Mouse (Mus musculus): Measurements from ENCODE around the gene Akip1.
A peak's percentile ranks its signal among the peaks of the same experiment; 100 is the strongest.

The Akip1 gene

DNA sequence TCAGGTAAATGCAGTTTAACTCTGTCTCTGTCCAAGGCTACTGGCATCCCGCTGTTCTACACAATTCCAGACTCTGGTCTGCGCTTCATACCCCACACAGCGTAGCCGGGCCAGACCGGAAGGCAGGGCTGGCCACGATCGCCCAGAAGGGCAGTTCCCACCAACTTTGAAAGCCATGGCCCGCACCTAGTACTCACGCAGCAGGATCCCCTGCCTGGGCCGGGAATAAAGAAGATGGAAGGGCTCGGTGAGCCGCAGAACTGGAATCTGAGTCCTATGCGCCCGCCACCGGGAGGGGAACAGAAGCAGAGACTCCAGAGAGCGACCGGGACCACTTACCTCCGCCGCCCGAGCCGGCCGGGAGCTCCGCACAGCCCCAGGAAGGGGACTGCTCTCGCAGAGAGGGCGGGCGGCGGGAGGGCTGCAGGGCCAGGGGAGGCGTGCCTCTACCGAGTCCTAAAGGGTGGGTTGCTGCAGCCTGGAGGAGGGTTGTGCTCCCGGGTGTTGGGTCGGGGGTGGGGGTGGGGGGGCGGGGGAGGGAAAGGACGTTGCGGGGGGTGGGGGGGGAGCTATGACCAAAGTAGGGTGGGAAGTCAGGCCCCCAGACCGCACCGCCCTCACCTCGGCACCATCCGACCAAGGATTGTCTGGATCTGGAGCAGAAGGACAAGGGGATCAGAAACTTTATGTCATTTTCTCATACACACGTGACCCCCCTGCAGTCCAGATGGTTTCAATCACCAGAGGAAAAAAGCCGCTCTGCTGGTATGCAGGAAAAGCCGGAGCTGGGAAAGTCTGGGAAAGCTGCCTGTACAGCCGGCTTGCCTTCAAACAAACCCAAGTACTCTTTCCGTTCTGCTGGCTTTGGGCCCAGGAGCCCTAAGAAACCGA, 31.7 kb upstream of the Akip1 start:
- TF ChIP-seq NANOG (IDR thresholded peaks at IDR 0.05; ENCODE audit: borderline replicate concordance, low read length) (no peak), POU5F1 (IDR thresholded peaks at IDR 0.05; ENCODE audit: borderline replicate concordance, low read length) (no peak), CTCF (conservative IDR thresholded peaks at IDR 0.05; ENCODE audit: low read length) (no peak)

DNA sequence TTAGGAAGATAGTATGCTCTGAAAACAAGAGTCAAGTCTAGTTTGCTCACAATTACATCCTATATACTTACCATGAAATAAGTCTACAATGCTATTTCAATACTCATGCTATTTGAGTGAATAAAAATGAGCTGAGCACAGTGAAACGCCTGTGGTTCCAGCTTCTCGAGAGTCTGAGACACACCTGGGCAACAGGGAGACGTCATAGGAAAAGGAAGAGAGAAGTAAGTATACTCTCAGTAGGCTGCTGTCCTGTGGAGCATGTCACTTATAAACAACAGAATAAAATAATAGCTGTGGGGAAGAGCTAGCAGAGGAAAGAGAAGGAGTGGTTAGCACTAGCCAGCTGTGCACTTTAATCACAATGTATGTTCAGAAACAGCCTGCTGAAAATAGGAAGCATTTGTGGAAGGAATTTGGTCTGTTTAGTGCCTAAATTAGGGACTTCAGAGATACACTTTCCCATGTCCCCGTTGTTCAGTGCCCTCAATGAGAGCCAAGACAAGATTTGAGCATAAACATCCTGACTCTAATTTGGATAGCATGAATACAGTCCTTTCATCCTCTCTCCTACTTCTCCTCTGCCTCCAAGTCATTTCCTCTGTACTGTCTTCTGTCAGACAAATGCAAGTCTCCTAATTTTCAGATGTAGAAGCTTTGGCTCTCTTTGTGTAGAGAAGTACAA, 28.4 kb upstream of the Akip1 start:
- H3K27me3 ChIP-seq (ENCODE audit: insufficient read depth, low read length): peaks cover 3% of the 10 kb centered on the region; the same call in 1 of the 2 replicates
- no peaks in the 10 kb centered on the region for H3K9me3 ChIP-seq (ENCODE audit: low read length)
- peaks cover 7% of the 10 kb centered on the region; the same call in 1 of the 2 replicates for H3K36me3 ChIP-seq (ENCODE audit: insufficient read depth, low read length)
- no peak overlapping the region for H3K4me3 ChIP-seq (replicated peaks; ENCODE audit: low read length)
- peaks cover 25% of the 10 kb centered on the region for H3K4me1 ChIP-seq (replicated peaks; ENCODE audit: low read depth, low read length)
- TF ChIP-seq CTCF (conservative IDR thresholded peaks at IDR 0.05; ENCODE audit: low read length) (no peak), NANOG (IDR thresholded peaks at IDR 0.05; ENCODE audit: borderline replicate concordance, low read length) (no peak), POU5F1 (IDR thresholded peaks at IDR 0.05; ENCODE audit: borderline replicate concordance, low read length) (no peak)

More for the DNA sequence above, 31.7 kb upstream of the Akip1 start:
- Histone ChIP-seq H3K4me3 (replicated peaks; ENCODE audit: low read length) (peak overlapping the region; percentile 80), H3K9me3 (ENCODE audit: low read length) (no peaks in the 10 kb centered on the region), H3K4me1 (replicated peaks; ENCODE audit: low read depth, low read length) (peaks cover 28% of the 10 kb centered on the region), H3K27me3 (ENCODE audit: insufficient read depth, low read length) (peaks cover 5% of the 10 kb centered on the region; the same call in 1 of the 2 replicates), H3K36me3 (ENCODE audit: insufficient read depth, low read length) (peaks cover 7% of the 10 kb centered on the region; the same call in 1 of the 2 replicates)

DNA sequence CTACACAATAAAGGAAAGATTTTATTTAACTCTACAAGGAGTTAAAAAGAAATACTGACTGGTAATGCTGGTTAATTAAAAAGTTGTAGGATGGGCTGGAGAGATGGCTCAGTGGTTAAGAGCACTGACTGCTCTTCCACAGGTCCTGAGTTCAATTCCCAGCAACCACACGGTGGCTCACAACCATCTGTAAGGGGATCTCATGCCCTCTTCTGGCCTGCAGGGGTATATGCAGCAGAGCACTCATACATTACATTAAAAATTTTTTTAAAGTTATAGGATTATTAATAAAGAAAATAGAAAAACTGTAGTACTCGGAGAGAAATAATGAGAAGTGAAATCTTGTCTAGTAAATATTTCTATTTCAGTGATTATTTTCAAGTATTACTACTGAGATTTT, 23.2 kb upstream of the Akip1 start:
- TF ChIP-seq NANOG (IDR thresholded peaks at IDR 0.05; ENCODE audit: borderline replicate concordance, low read length): no peak
- no peak for TF ChIP-seq POU5F1 (IDR thresholded peaks at IDR 0.05; ENCODE audit: borderline replicate concordance, low read length)
- peak; percentile 40 for TF ChIP-seq CTCF (conservative IDR thresholded peaks at IDR 0.05; ENCODE audit: low read length)
- H3K4me3 ChIP-seq (replicated peaks; ENCODE audit: low read length): no peak overlapping the region
- H3K9me3 ChIP-seq (ENCODE audit: low read length): no peaks in the 10 kb centered on the region
- H3K36me3 ChIP-seq (ENCODE audit: insufficient read depth, low read length): 0 out of 2 replicates have a peak, but pooled peaks cover 2% of the 10 kb centered on the region
- no peaks in the 10 kb centered on the region for H3K27me3 ChIP-seq (ENCODE audit: insufficient read depth, low read length)
- peaks cover 6% of the 10 kb centered on the region; the same call in 1 of the 2 replicates for H3K4me1 ChIP-seq (replicated peaks; ENCODE audit: low read depth, low read length)

DNA sequence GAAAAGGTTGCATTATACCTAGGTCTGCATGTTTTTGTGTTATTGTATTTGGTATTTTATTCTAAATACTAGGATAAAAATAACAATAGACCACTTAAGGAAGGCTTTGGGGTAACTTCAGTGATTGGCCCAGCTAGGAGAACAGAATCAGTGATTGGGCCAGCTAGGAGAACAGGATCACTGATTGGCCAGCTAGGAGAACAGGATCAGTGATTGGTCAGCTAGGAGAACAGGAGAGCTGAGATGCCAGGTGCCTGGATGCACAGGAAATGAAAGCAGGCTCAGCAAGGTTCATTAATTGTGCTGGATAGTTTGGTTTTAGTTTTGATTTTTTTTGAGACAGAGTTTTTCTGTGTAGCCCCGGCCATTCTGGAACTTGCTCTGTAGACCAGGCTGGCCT, 22.6 kb upstream of the Akip1 start:
- no peaks in the 10 kb centered on the region for H3K27me3 ChIP-seq (ENCODE audit: insufficient read depth, low read length)
- H3K4me3 ChIP-seq (replicated peaks; ENCODE audit: low read length): no peak overlapping the region
- H3K9me3 ChIP-seq (ENCODE audit: low read length): no peaks in the 10 kb centered on the region
- H3K4me1 ChIP-seq (replicated peaks; ENCODE audit: low read depth, low read length): peaks cover 6% of the 10 kb centered on the region; the same call in 1 of the 2 replicates
- TF ChIP-seq POU5F1 (IDR thresholded peaks at IDR 0.05; ENCODE audit: borderline replicate concordance, low read length) (no peak), NANOG (IDR thresholded peaks at IDR 0.05; ENCODE audit: borderline replicate concordance, low read length) (no peak), CTCF (conservative IDR thresholded peaks at IDR 0.05; ENCODE audit: low read length) (no peak)
- H3K36me3 ChIP-seq (ENCODE audit: insufficient read depth, low read length): no peaks in the 10 kb centered on the region

DNA sequence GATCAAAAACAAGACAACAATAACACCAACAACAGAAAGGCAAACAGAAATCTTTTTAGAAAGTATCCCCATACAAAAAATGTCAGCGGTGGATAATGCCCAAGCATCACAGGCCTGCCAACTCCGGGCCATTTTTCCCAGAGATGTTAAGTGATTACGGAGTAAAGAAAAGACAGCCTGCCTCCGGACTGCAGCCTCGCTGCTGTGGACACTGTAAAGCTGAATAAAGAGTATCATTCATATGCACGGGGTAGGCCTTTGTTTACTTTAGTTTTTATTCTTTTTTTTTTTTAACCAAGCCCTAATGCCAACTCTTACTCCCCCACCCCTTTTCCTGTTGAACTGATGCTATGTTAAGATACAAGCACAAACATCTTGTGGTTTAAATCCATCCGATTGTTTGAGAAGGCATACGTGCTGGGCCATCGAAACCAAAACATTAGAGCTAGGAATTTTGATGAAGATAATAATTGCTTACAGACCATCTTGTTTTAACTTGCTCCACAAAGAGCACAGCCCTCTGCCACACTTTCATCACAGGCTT, 16.8 kb upstream of the Akip1 start:
- H3K4me3 ChIP-seq (replicated peaks; ENCODE audit: low read length): no peak overlapping the region
- no peaks in the 10 kb centered on the region for H3K9me3 ChIP-seq (ENCODE audit: low read length)
- no peak for TF ChIP-seq CTCF (conservative IDR thresholded peaks at IDR 0.05; ENCODE audit: low read length)
- TF ChIP-seq NANOG (IDR thresholded peaks at IDR 0.05; ENCODE audit: borderline replicate concordance, low read length): no peak
- TF ChIP-seq POU5F1 (IDR thresholded peaks at IDR 0.05; ENCODE audit: borderline replicate concordance, low read length): no peak
- no peaks in the 10 kb centered on the region for H3K36me3 ChIP-seq (ENCODE audit: insufficient read depth, low read length)
- H3K4me1 ChIP-seq (replicated peaks; ENCODE audit: low read depth, low read length): peaks cover 37% of the 10 kb centered on the region
- H3K27me3 ChIP-seq (ENCODE audit: insufficient read depth, low read length): no peaks in the 10 kb centered on the region

DNA sequence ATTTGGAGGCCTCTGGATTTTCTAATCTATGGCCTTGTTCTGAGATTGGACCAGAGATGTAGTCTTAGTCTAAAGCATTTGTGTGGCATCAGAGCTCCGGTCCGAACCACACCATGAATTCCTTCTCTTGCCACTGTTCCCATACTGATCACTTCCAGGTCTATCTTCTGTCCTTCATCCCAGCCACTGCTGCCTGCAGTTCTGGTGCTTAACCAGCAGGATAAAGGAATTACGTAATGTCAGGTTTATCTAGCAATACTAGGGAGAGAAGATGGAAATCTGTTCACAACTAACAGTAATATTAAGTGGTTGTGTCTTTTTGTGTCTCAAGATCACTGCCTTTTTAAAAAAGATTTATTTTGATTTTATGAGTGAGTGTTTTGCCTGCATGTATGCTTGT, 13.4 kb upstream of the Akip1 start:
- no peaks in the 10 kb centered on the region for H3K36me3 ChIP-seq (ENCODE audit: insufficient read depth, low read length)
- no peak for TF ChIP-seq NANOG (IDR thresholded peaks at IDR 0.05; ENCODE audit: borderline replicate concordance, low read length)
- TF ChIP-seq CTCF (conservative IDR thresholded peaks at IDR 0.05; ENCODE audit: low read length): peak; percentile 61
- no peak for TF ChIP-seq POU5F1 (IDR thresholded peaks at IDR 0.05; ENCODE audit: borderline replicate concordance, low read length)
- no peaks in the 10 kb centered on the region for H3K27me3 ChIP-seq (ENCODE audit: insufficient read depth, low read length)
- H3K9me3 ChIP-seq (ENCODE audit: low read length): no peaks in the 10 kb centered on the region
- no peak overlapping the region for H3K4me3 ChIP-seq (replicated peaks; ENCODE audit: low read length)
- peaks cover 67% of the 10 kb centered on the region for H3K4me1 ChIP-seq (replicated peaks; ENCODE audit: low read depth, low read length)

DNA sequence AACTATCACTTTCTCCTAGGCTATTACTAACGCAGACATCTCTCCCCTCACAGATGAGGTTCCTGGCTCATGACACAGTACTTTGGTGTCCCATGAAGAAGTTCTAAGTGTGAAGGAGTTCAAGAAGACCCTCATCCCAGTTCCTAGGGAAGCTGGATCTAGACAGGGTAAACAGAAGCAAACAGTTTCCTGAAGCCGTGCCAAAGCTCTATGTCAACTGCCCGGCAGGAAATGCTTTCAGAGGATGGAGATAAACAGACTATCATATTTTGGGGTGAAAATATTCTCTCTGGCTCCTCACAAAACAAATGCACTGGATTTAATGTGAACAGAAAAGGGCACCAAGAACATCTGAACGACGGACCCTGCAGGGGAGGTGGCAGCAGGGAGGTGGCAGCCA, 12.5 kb upstream of the Akip1 start:
- H3K36me3 ChIP-seq (ENCODE audit: insufficient read depth, low read length): no peaks in the 10 kb centered on the region
- TF ChIP-seq CTCF (conservative IDR thresholded peaks at IDR 0.05; ENCODE audit: low read length) (no peak), POU5F1 (IDR thresholded peaks at IDR 0.05; ENCODE audit: borderline replicate concordance, low read length) (no peak), NANOG (IDR thresholded peaks at IDR 0.05; ENCODE audit: borderline replicate concordance, low read length) (no peak)

More for the DNA sequence above, 12.5 kb upstream of the Akip1 start:
- H3K27me3 ChIP-seq (ENCODE audit: insufficient read depth, low read length): no peaks in the 10 kb centered on the region
- H3K4me3 ChIP-seq (replicated peaks; ENCODE audit: low read length): no peak overlapping the region
- H3K9me3 ChIP-seq (ENCODE audit: low read length): no peaks in the 10 kb centered on the region
- peaks cover 73% of the 10 kb centered on the region for H3K4me1 ChIP-seq (replicated peaks; ENCODE audit: low read depth, low read length)

All from E14TG2a.4 (cell line).